Mouse (Mus musculus): ENCODE data around the gene Ugdh.

- no peak for TF ChIP-seq POLR2A (IDR thresholded peaks at IDR 0.05; ENCODE audit: insufficient read depth, low read depth, low read length)
- TF ChIP-seq CTCF (IDR thresholded peaks at IDR 0.05; ENCODE audit: insufficient read depth, low read depth, low read length): no peak
Observed at GRCm38 (mm10) chr5:65367837-65368236, 67.9 kb downstream of the Ugdh start.
